Mouse (Mus musculus): Measurements from ENCODE around the gene Fgfr2. TPM values are rescaled to one million over a fixed set of nuclear protein-coding genes. Genes with fewer than 3 reads are reported as not detected.

The Fgfr2 gene
- polyA plus RNA-seq, 1 experiment from 2014 or later: 18.5 TPM

DNA sequence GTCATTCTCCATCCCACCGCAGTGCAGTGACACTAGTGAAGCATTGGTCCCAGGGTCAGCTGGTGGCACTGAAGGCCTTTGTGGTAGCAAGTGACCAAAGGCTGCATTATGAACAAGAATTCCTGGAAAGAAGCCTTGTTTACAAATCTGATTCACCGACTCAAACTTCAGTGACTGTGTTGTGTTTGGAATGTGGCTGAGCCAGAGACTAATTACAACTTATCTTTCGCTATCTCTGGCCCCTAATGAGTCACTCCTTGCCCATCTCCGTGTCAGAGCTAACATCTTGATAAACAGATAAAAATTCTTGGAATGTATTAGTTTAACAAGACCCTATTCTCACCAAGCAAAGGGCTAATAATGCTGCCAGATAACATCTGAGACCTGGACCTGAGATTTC is 778.5 kb downstream of the Fgfr2 start:
- H3K4me1 ChIP-seq: peaks cover 10% of the 10 kb centered on the region; the same call in 1 of the 2 replicates
- H3K9ac ChIP-seq: no peak overlapping the region
- no peak overlapping the region for H3K27ac ChIP-seq
- no peaks in the 10 kb centered on the region for H3K9me3 ChIP-seq (replicated peaks)
- H3K4me3 ChIP-seq: no peak overlapping the region
- H3K36me3 ChIP-seq: no peaks in the 10 kb centered on the region
- no peaks in the 10 kb centered on the region for H3K27me3 ChIP-seq (replicated peaks)
- ATAC-seq: no peak
- 48% methylated on average over 4 of the region's 4 CpGs for WGBS (ENCODE audit: insufficient replicate concordance)
- no peak overlapping the region for H3K4me2 ChIP-seq

DNA sequence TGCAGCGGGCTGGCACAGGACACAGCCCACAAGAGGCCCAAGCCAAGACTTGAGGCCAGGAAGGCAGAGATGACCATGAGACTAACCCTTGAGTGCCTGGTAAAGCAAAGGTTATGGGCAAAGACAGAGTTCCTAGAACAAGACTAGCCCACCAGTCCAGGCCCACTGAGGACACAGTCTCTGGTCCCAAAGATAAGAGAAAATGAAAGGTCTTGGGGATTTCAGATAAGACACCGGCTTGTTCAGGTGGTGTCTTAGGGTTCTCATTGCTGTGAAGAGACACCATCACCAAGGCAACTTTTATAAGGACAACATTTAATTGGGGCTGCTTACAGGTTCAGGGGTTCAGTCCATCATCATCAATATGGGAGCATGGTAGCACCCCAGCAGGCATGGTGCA is 779.2 kb downstream of the Fgfr2 start:
- peaks cover 15% of the 10 kb centered on the region; the same call in 1 of the 2 replicates for H3K4me1 ChIP-seq
- 0 out of 2 replicates have a peak, but pooled peaks have one; percentile 30 for ATAC-seq

DNA sequence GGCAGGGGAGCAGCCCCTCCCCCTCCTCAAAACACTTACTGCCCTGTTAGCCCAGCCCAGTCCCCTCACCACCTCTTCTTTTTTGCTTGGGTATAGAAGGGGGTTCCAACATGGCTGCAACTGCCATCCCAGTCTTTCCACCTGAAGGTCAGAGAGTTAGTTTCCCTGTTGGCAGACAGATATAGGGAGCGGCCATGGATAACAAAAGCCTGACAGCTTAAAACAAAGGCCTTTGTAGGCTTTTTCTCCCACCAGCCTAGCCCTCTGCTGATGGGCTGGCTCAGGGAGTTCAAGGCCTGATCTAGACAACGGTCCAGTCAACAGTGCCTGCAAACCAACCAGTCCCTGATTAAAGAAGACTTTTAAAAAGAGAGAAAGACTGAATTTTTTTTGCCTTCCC is 780.0 kb downstream of the Fgfr2 start:
- WGBS (ENCODE audit: insufficient replicate concordance): 77% methylated on average over 2 of the region's 2 CpGs
- H3K9ac ChIP-seq: no peak overlapping the region
- H3K27ac ChIP-seq: no peak overlapping the region
- peaks cover 15% of the 10 kb centered on the region; the same call in 1 of the 2 replicates for H3K4me1 ChIP-seq
- H3K36me3 ChIP-seq: no peaks in the 10 kb centered on the region
- no peak for ATAC-seq
- H3K4me2 ChIP-seq: no peak overlapping the region
- peaks cover 3% of the 10 kb centered on the region; the same call in 1 of the 2 replicates for H3K27me3 ChIP-seq (replicated peaks)
- no peak overlapping the region for H3K4me3 ChIP-seq
- no peaks in the 10 kb centered on the region for H3K9me3 ChIP-seq (replicated peaks)

More for the DNA sequence above, 779.2 kb downstream of the Fgfr2 start:
- 56% methylated on average over 2 of the region's 2 CpGs for WGBS (ENCODE audit: insufficient replicate concordance)
- Histone ChIP-seq H3K4me3 (no peak overlapping the region), H3K27me3 (replicated peaks) (no peaks in the 10 kb centered on the region), H3K4me2 (no peak overlapping the region), H3K27ac (no peak overlapping the region), H3K36me3 (no peaks in the 10 kb centered on the region), H3K9ac (no peak overlapping the region), H3K9me3 (replicated peaks) (no peaks in the 10 kb centered on the region)

DNA sequence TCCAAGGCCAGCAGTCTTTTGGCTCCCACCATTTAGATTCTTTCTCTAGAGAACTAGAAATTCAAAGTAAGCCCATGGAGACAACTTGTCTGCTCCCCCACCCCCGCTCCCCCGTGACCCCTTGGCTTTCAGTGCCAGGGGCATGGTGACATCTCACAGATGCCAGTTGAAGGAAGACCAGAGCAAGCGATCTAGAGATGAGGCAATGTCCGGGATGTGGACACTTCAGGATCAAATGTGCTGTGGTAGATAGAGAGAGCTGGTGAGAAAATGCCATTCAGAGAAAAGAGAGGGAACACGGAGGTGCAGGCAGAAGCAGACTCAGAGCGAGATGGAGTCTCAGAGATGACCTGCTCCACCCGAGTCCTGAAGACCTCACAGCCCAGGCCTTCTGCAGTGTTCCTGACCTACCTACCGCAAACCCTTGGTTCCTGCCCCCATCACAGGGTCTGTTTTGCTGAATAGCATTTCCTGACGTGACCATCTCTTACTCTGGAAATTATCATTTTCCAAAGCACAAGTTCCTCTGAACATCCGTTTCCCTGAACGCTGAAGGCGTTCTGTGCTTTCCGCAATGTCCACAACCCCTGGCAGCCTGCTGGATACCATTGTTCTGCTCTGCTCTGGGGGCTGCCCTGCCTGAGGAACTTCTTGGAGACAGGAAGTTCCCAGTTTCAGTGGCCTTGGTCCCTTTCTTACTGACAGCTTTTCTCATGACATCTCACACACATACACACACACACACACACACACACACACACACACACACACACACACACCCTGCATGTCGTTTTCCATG is 783.9 kb downstream of the Fgfr2 start:
- H3K36me3 ChIP-seq: no peaks in the 10 kb centered on the region
- H3K4me2 ChIP-seq: no peak overlapping the region
- WGBS (ENCODE audit: insufficient replicate concordance): 47% methylated on average over 14 of the region's 14 CpGs
- H3K27ac ChIP-seq: 0 out of 2 replicates have a peak overlapping the region, but pooled peaks have one; percentile 4
- H3K9ac ChIP-seq: no peak overlapping the region
- peaks cover 11% of the 10 kb centered on the region; the same call in 1 of the 2 replicates for H3K27me3 ChIP-seq (replicated peaks)
- ATAC-seq: no peak
- H3K4me1 ChIP-seq: peaks cover 26% of the 10 kb centered on the region
- H3K4me3 ChIP-seq: no peak overlapping the region
- H3K9me3 ChIP-seq (replicated peaks): no peaks in the 10 kb centered on the region

DNA sequence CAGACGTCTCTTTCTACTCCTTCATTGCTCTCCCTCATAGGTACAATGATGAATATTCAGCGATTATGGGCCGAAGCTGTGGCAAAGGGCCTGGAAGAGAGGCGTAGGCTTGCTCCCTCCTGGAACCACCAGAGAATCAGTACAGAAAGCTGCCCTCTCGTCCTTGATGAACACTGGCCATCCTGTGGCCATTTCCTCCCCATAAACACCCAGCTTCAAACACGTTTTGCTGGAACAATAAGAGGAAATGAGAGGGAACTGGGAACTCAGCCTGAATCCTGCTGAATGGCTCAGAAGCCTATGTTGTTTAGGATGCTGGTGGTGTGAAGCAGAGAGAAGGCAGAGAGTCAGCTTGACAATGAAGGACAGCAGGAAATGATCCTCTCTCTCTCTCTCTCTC is 784.8 kb downstream of the Fgfr2 start:
- ATAC-seq: no peak
- Histone ChIP-seq H3K4me1 (peaks cover 18% of the 10 kb centered on the region), H3K9ac (no peak overlapping the region), H3K9me3 (replicated peaks) (no peaks in the 10 kb centered on the region), H3K27ac (no peak overlapping the region), H3K4me2 (no peak overlapping the region), H3K4me3 (no peak overlapping the region), H3K36me3 (no peaks in the 10 kb centered on the region), H3K27me3 (replicated peaks) (peaks cover 11% of the 10 kb centered on the region; the same call in 1 of the 2 replicates)
- WGBS (ENCODE audit: insufficient replicate concordance): 54% methylated on average over 6 of the region's 6 CpGs

DNA sequence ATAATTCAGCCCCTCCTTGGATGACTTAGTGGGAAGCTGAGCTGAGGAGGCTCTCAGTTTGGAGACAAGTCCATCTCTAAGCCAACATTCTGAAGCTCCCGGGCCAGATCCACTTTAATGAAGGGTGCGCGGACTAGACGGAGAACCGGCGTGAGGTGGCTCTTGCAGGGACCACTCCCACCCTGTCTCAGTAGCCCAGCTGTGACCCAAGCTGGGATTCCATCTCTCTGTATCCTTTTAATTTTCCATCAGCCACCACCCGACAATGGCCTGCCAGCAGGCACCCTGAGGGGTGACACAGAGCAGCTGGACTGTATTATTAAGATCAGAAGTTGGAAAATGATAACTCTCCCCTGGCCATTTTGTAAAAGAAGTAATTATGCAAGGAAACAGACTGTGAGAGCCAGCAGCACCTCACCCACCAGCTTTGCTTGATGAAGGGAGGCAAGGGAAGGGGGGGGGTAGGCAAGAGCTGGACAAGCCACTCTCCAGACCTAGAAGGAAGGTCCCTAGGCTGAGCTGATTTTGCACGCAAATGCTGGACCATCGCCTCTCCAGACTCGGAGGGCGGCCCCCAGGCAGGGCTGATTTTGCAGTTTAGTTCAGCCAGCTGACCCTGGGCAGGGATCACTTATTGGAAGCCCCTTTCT is 785.8 kb downstream of the Fgfr2 start:
- H3K9ac ChIP-seq: no peak overlapping the region
- 77% methylated on average over 11 of the region's 11 CpGs for WGBS (ENCODE audit: insufficient replicate concordance)
- H3K27ac ChIP-seq: no peak overlapping the region
- H3K4me3 ChIP-seq: no peak overlapping the region
- H3K4me1 ChIP-seq: peaks cover 18% of the 10 kb centered on the region
- no peak overlapping the region for H3K4me2 ChIP-seq
- peaks cover 11% of the 10 kb centered on the region; the same call in 1 of the 2 replicates for H3K27me3 ChIP-seq (replicated peaks)
- H3K9me3 ChIP-seq (replicated peaks): no peaks in the 10 kb centered on the region
- ATAC-seq: no peak
- H3K36me3 ChIP-seq: no peaks in the 10 kb centered on the region

DNA sequence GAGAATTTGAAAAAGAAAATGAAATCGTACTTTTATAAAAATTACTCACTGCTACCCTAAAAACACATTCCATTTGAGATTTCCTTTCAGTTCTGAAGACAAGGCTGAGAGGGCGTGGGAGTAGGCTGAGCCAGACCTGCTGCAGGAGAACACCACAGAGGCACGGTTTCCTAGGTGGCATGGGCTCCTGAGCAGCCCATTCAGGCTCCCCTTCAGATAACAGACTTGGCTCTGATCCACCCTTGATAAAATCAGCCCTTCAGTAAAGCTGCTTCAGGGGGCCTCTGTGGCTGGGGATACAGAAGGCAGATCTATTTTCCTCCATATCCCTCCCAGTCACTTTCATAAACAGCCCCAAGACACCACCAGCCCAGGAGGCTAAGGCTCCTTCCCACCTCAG is 786.4 kb downstream of the Fgfr2 start:
- no peaks in the 10 kb centered on the region for H3K9me3 ChIP-seq (replicated peaks)
- no peak overlapping the region for H3K9ac ChIP-seq
- H3K4me1 ChIP-seq: peaks cover 18% of the 10 kb centered on the region
- H3K27me3 ChIP-seq (replicated peaks): peaks cover 11% of the 10 kb centered on the region; the same call in 1 of the 2 replicates
- H3K4me2 ChIP-seq: no peak overlapping the region
- no peak for ATAC-seq
- no peaks in the 10 kb centered on the region for H3K36me3 ChIP-seq
- 37% methylated on average over 3 of the region's 3 CpGs for WGBS (ENCODE audit: insufficient replicate concordance)
- H3K4me3 ChIP-seq: no peak overlapping the region
- H3K27ac ChIP-seq: no peak overlapping the region

DNA sequence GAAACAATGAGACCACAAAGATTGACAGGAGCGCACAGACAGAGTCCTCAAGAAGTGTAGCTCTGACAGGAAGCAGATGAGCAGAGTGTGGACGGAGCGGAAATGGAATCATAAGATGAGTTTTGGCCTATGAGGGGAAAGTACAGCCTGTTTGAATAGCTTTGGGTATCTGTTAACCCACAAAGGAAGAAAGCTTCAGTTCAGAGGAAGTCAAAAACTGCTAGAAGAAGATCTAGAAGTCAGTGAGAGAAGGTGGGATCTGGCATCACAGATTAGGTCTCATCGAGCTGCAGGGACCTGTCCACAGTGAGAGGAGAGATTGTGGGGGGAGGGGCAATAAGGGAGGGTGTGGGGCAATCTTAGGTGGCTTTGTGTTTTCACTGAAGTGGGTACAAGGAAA is 787.8 kb downstream of the Fgfr2 start:
- no peak overlapping the region for H3K9ac ChIP-seq
- ATAC-seq: no peak
- no peaks in the 10 kb centered on the region for H3K36me3 ChIP-seq
- H3K9me3 ChIP-seq (replicated peaks): no peaks in the 10 kb centered on the region
- H3K4me2 ChIP-seq: no peak overlapping the region
- WGBS (ENCODE audit: insufficient replicate concordance): 38% methylated on average over 4 of the region's 4 CpGs
- H3K4me1 ChIP-seq: peaks cover 18% of the 10 kb centered on the region
- peaks cover 11% of the 10 kb centered on the region; the same call in 1 of the 2 replicates for H3K27me3 ChIP-seq (replicated peaks)
- no peak overlapping the region for H3K27ac ChIP-seq
- H3K4me3 ChIP-seq: no peak overlapping the region

DNA sequence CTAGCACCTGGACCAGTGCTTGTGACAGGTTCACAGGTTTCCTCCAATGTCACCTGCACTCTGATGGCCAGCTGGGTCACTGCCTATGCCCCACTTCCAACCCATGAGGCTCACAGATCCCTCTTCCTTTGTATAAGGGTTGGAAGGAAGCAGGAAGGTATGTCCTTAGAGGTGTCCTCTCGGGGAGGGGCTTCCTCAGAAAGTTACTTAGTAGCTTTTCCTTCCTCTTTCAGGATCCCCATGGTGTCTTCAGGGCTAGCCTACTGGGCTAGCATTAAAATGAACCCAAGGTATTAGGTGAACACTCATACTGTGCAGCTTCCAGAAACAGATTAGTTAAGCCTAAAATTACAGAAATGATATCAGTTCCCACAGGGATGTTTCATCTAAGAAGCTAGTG is 790.1 kb downstream of the Fgfr2 start:
- no peak overlapping the region for H3K27ac ChIP-seq
- ATAC-seq: no peak
- WGBS (ENCODE audit: insufficient replicate concordance): 18% methylated on average over 1 of the region's 1 CpGs

DNA sequence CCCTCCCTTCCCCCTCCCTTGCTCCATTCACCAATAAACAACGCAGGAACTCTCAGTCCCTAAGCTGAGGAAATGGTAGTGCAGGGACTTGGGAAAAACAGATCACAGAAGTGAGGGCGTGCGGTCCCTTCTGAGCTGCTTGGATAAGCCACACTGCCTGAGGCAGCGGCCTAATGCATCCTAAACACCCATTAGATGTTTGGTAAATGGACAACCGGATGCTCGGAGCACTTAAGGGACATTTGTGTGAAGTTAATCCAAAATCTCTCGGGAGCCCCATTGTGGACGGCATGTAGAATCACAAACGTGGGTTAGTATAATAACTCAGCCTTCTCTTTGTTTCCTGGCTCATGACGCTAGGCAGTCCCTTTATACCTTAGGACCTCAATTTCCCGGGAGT is 791.0 kb downstream of the Fgfr2 start:
- Histone ChIP-seq H3K36me3 (no peaks in the 10 kb centered on the region), H3K27me3 (replicated peaks) (peaks cover 3% of the 10 kb centered on the region; the same call in 1 of the 2 replicates), H3K9me3 (replicated peaks) (no peaks in the 10 kb centered on the region), H3K27ac (no peak overlapping the region), H3K4me2 (no peak overlapping the region), H3K9ac (no peak overlapping the region), H3K4me3 (no peak overlapping the region), H3K4me1 (peaks cover 7% of the 10 kb centered on the region)
- 64% methylated on average over 11 of the region's 11 CpGs for WGBS (ENCODE audit: insufficient replicate concordance)
- ATAC-seq: no peak

More for the DNA sequence above, 790.1 kb downstream of the Fgfr2 start:
- no peak overlapping the region for H3K4me3 ChIP-seq
- no peak overlapping the region for H3K9ac ChIP-seq
- peaks cover 7% of the 10 kb centered on the region; the same call in 1 of the 2 replicates for H3K27me3 ChIP-seq (replicated peaks)
- H3K36me3 ChIP-seq: no peaks in the 10 kb centered on the region
- no peaks in the 10 kb centered on the region for H3K9me3 ChIP-seq (replicated peaks)
- no peak overlapping the region for H3K4me2 ChIP-seq
- peaks cover 14% of the 10 kb centered on the region for H3K4me1 ChIP-seq

DNA sequence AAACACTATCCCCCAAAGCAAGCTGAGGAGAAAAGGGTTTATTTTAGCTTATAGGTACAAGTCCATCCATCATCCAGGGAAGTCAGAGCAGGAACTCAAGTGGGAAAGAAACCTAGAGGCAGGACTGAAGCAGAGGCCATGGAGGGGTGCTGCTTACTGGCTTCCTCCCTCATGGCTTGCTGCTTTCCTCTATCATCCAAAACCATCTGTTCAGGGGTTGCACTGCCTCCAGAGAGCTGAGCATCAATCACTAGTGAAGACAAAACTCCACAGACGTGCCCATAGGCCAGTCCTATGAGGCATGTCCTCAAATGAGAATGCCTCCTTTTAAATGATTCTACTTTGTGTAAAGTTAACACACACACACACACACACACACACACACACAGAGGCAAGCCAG is 793.0 kb downstream of the Fgfr2 start:
- Histone ChIP-seq H3K9ac (no peak overlapping the region), H3K27me3 (replicated peaks) (no peaks in the 10 kb centered on the region; the same call in 1 of the 2 replicates), H3K9me3 (replicated peaks) (no peaks in the 10 kb centered on the region), H3K27ac (no peak overlapping the region), H3K36me3 (no peaks in the 10 kb centered on the region), H3K4me2 (no peak overlapping the region), H3K4me1 (peaks cover 4% of the 10 kb centered on the region; the same call in 1 of the 2 replicates), H3K4me3 (no peak overlapping the region)
- no peak for ATAC-seq
- WGBS (ENCODE audit: insufficient replicate concordance): 22% methylated on average over 1 of the region's 1 CpGs

DNA sequence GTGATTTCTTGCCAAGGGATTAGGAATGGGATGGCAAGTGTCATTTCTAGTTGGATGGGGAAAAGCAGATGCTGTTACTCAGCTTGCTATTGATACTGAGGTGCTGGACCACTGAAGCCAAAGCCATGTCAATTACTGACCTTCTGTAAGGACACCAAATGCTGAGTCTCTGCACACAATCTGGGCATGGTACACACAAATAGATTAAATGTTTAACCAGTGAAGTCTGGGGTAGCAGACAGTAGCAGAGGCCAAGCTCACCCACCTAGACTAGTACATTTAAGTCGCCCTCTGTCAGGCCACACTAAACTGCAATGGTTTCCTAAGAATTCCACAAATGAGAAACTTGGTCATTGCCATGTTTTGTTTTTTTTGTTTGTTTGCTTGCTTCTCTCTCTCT is 794.5 kb downstream of the Fgfr2 start:
- no peak overlapping the region for H3K4me2 ChIP-seq
- 77% methylated on average over 1 of the region's 1 CpGs for WGBS (ENCODE audit: insufficient replicate concordance)
- no peaks in the 10 kb centered on the region for H3K36me3 ChIP-seq
- H3K4me3 ChIP-seq: no peak overlapping the region
- no peak overlapping the region for H3K27ac ChIP-seq
- no peak for ATAC-seq
- peaks cover 8% of the 10 kb centered on the region; the same call in 1 of the 2 replicates for H3K4me1 ChIP-seq
- H3K9me3 ChIP-seq (replicated peaks): no peaks in the 10 kb centered on the region
- no peaks in the 10 kb centered on the region; the same call in 1 of the 2 replicates for H3K27me3 ChIP-seq (replicated peaks)
- no peak overlapping the region for H3K9ac ChIP-seq

Measured in liver, embryonic 12.5 days (tissue).